Mouse (Mus musculus) stomach, postnatal 0 days (tissue): ENCODE measurements around the gene Usp2.

ENCODE experiments used
- CTCF ChIP-seq: IDR thresholded peaks from 2 replicates; pipeline ENCODE4 v1.5.1; 2016; ENCODE audit warnings: antibody characterized with exemption, low read depth, mild to moderate bottlenecking, moderate library complexity
- EP300 ChIP-seq: optimal IDR thresholded peaks from 2 replicates; pipeline ENCODE3; 2016; ENCODE audit warnings: antibody characterized with exemption

DNA sequence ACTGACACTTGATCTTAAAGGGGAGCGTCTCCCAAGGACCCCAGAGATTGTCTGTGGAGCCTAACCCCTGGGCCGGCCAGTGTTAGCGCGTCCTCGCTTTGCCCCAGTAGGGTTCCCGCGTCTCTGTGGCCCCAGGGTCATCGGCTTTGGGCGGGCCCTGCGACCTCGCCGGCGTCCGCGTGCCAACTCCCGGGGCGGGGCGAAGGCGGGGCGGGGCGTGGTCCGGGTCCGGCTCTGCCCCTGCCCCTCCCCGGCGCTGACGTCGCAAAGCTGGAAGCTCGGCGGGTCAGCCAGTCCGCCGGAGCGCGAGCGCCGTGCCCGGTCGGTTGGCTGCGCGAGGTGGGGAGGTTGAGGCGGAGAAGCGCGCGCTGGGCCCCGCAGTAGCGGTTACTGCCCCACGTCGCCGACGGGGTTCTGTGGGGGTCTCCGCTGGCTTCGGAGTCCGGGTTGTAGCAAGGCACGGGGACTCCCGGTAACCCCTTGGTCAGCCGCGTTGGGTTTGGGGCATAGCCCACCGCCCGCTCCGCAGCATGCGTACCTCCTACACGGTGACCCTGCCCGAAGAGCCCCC, 17.9 kb downstream of the Usp2 start:
- TF ChIP-seq EP300 (no peak), CTCF (no peak)
